Mouse (Mus musculus) heart, postnatal 0 days (tissue): ENCODE measurements around the gene Bdnf. TPM values are rescaled to one million over a fixed set of nuclear protein-coding genes. Genes with fewer than 3 reads are reported as not detected.
A peak's percentile ranks its signal among the peaks of the same experiment; 100 is the strongest.

Experiments
- ATAC-seq: fragments of 200-750 bp; cut with Nextera tagmentation; 2 replicates; pipeline ENCODE4 v1.8.0; 2017; ENCODE audit warnings: low read depth, moderate number of reproducible peaks, moderate library complexity; ENCODE audit not compliant: insufficient read depth
- DNase-seq: peaks from one replicate; pipeline ENCODE4 v3.0.0-alpha.2; 2016; ENCODE audit warnings: low spot score
- H3K27ac ChIP-seq: fragments of 300-500 bp; sonication (generic); 2 replicates; pipeline ENCODE4 v1.5.1; 2014; ENCODE audit warnings: low read depth, mild to moderate bottlenecking
- H3K27me3 ChIP-seq: fragments of 300-500 bp; sonication (generic); 2 replicates; pipeline ENCODE4 v1.6.1; 2014; ENCODE audit warnings: low read length, mixed read lengths; ENCODE audit not compliant: control insufficient read depth, insufficient read depth
- H3K36me3 ChIP-seq: fragments of 300-500 bp; sonication (generic); replicated peaks from 2 replicates; pipeline ENCODE4 v1.6.1; 2014; ENCODE audit warnings: low read length, mixed read lengths; ENCODE audit not compliant: control insufficient read depth, insufficient read depth
- H3K4me1 ChIP-seq: fragments of 300-500 bp; sonication (generic); 2 replicates; pipeline ENCODE4 v1.6.1; 2014; ENCODE audit warnings: antibody characterized with exemption; ENCODE audit not compliant: control insufficient read depth, insufficient read depth
- H3K4me2 ChIP-seq: fragments of 300-500 bp; sonication (generic); 2 replicates; pipeline ENCODE4 v1.6.1; 2014; ENCODE audit warnings: low read depth, mild to moderate bottlenecking, low read length, moderate library complexity
- H3K4me3 ChIP-seq: fragments of 300-500 bp; sonication (generic); 2 replicates; pipeline ENCODE4 v1.5.1; 2014; ENCODE audit warnings: low read depth, low read length
- H3K9ac ChIP-seq: fragments of 300-500 bp; sonication (generic); replicated peaks from 2 replicates; pipeline ENCODE4 v1.6.1; 2014; ENCODE audit warnings: low read depth, low read length, mixed read lengths
- H3K9me3 ChIP-seq: fragments of 300-500 bp; sonication (generic); replicated peaks from 2 replicates; pipeline ENCODE4 v1.6.1; 2016; ENCODE audit warnings: low read length; ENCODE audit not compliant: control insufficient read depth
- CTCF ChIP-seq: IDR thresholded peaks from 2 replicates; pipeline ENCODE4 v1.5.1; 2016; ENCODE audit warnings: antibody characterized with exemption, control low read depth, low read depth
- EP300 ChIP-seq: IDR thresholded peaks from 2 replicates; pipeline ENCODE4 v1.6.1; 2016; ENCODE audit warnings: antibody characterized with exemption, low read depth
- WGBS: fragments of 180-500 bp; shearing (Covaris S2); extraction: QIAGEN DNeasy Blood & Tissue Kit; methylation state at CpG from one replicate; pipeline ENCODE4 v1.1.7; 2014; 5-methylcytosine and 5-hydroxymethylcytosine counted together
- polyA plus RNA-seq: library from polyadenylated mRNA; unstranded; fragments of >200 nt; fragmentation: Nextera tagmentation; extraction: Ambion mirVana; gene quantifications from 2 replicates; pipeline ENCODE4 v1.2.1, GENCODE M21; 2015
- total RNA-seq: library from RNA; depleted of rRNA; stranded (reverse); fragments of >200 nt; gene quantifications from 2 replicates; pipeline ENCODE4 v1.2.3, GENCODE M21; 2014; ENCODE audit warnings: low replicate concordance

Bdnf gene
- total and polyA plus RNA-seq, 2 experiments from 2014 or later, result 0.30 TPM; not detected in 1

GRCm38 (mm10) chr2:109688661-109689060, 14.2 kb downstream of the Bdnf start:
- no peaks in the 10 kb centered on the region for H3K9me3 ChIP-seq
- no peaks in the 10 kb centered on the region for H3K4me1 ChIP-seq
- no peak for TF ChIP-seq CTCF
- TF ChIP-seq EP300, result no peak
- no peak overlapping the region for H3K27ac ChIP-seq
- 48% methylated on average over 1 of the region's 1 CpGs for WGBS
- no peaks in the 10 kb centered on the region for H3K36me3 ChIP-seq
- H3K4me2 ChIP-seq, result no peak overlapping the region
- no peak overlapping the region for H3K4me3 ChIP-seq
- ATAC-seq (no peak), DNase-seq (no peak)
- H3K9ac ChIP-seq, result no peak overlapping the region
- H3K27me3 ChIP-seq, result peaks cover 17% of the 10 kb centered on the region

- Histone ChIP-seq H3K4me1 (no peaks in the 10 kb centered on the region), H3K36me3 (no peaks in the 10 kb centered on the region), H3K9ac (no peak overlapping the region), H3K4me3 (peak overlapping the region; percentile 52), H3K27ac (no peak overlapping the region), H3K4me2 (peak overlapping the region; percentile 66), H3K27me3 (peaks cover 40% of the 10 kb centered on the region), H3K9me3 (no peaks in the 10 kb centered on the region)
- ATAC-seq (no peak), DNase-seq (no peak)
- no peak for TF ChIP-seq EP300
- TF ChIP-seq CTCF, result peak; percentile 9; the same call in 1 of the 2 replicates
- 3% methylated on average over 34 of the region's 34 CpGs for WGBS
Measured at GRCm38 (mm10) chr2:109692266-109693177, 18.0 kb downstream of the Bdnf start.

- Histone ChIP-seq H3K4me3 (peak overlapping the region; percentile 52), H3K4me2 (peak overlapping the region; percentile 66), H3K4me1 (no peaks in the 10 kb centered on the region), H3K27me3 (peaks cover 40% of the 10 kb centered on the region), H3K27ac (no peak overlapping the region), H3K9me3 (no peaks in the 10 kb centered on the region), H3K9ac (no peak overlapping the region; the same call in 1 of the 2 replicates), H3K36me3 (no peaks in the 10 kb centered on the region)
- peak; percentile 60 for ATAC-seq
- under 1% methylated on average over 66 of the region's 67 CpGs for WGBS
- DNase-seq, result no peak
- no peak for TF ChIP-seq CTCF
- TF ChIP-seq EP300, result no peak
Measured at GRCm38 (mm10) chr2:109693178-109694115, 18.9 kb downstream of the Bdnf start.

DNA sequence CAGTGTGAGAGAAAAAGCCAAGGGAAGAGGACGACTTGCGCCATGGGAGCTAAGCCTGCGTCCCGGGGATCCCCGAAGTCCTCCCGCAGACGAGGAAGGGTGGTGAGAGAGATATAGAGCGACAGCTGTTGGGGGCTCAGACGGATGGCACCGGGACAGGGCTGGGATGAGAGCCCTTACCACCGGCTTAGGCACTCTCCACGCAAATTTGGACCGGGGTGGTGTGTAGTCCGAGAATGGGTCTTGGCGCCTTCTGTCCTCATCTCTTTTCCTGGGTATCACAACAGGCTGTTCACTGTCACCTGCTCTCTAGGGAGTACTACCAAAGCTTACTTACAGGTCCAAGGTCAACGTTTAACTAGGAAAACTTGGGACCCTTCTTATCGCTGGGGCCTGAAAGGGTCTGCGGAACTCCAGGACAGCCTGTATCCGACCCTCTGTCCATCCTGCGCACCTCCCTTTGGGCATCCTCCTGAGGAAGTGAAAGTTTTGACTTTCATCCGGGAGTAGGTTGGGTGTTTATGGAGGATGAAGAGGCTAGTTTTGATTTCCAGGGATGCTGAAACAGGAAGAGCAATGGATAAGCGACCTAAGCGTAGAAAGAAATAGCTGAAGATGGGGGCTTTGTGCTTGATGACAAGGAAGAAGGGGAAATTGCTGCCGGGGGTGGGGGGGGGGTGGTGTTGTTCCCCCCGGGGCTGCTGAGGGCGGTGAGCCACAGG, 19.8 kb downstream of the Bdnf start:
- Histone ChIP-seq H3K36me3 (no peaks in the 10 kb centered on the region), H3K9me3 (no peaks in the 10 kb centered on the region), H3K4me3 (peak overlapping the region; percentile 52), H3K27me3 (peaks cover 40% of the 10 kb centered on the region), H3K4me1 (no peaks in the 10 kb centered on the region), H3K4me2 (peak overlapping the region; percentile 66), H3K27ac (no peak overlapping the region), H3K9ac (no peak overlapping the region)
- ATAC-seq (peak; percentile 18; the same call in 1 of the 2 replicates), DNase-seq (no peak)
- TF ChIP-seq CTCF, result no peak
- no peak for TF ChIP-seq EP300
- under 1% methylated on average over 26 of the region's 26 CpGs for WGBS

DNA sequence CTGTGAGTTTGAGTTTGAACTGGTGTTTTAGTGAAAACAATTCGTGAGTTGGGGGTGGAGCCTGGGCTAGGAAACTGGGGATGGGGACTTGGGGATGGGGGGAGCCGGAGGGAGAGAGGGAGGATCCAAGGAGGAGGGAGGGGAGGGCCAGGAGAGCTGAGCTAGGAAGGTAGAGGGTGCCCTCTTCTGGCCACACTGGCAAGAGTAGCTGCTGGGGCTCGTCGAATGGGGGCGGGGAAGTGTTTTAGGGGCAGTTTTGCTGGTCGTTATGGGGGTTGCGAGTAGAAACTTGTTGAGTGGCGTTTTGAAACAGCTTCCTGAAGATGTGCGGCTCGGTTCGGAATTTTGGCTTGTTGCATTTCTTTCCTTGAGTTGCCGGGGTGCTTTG, 20.3 kb downstream of the Bdnf start:
- ATAC-seq (peak; percentile 72; the same call in 1 of the 2 replicates), DNase-seq (peak; percentile 71)
- H3K4me2 ChIP-seq, result peak overlapping the region; percentile 66
- under 1% methylated on average over 12 of the region's 12 CpGs for WGBS
- H3K9ac ChIP-seq, result no peak overlapping the region
- H3K9me3 ChIP-seq, result no peaks in the 10 kb centered on the region
- H3K27me3 ChIP-seq, result peaks cover 40% of the 10 kb centered on the region
- peak overlapping the region; percentile 52 for H3K4me3 ChIP-seq
- H3K36me3 ChIP-seq, result no peaks in the 10 kb centered on the region
- no peak for TF ChIP-seq EP300
- TF ChIP-seq CTCF, result peak; percentile 68
- no peaks in the 10 kb centered on the region for H3K4me1 ChIP-seq
- H3K27ac ChIP-seq, result no peak overlapping the region
